Mouse (Mus musculus): ENCODE results near the gene Gp1ba. TPM values are rescaled to one million over a fixed set of nuclear protein-coding genes. Genes with fewer than 3 reads are reported as not detected.

Gene Gp1ba
- polyA plus RNA-seq, 1 experiment = 0.01 TPM

DNA sequence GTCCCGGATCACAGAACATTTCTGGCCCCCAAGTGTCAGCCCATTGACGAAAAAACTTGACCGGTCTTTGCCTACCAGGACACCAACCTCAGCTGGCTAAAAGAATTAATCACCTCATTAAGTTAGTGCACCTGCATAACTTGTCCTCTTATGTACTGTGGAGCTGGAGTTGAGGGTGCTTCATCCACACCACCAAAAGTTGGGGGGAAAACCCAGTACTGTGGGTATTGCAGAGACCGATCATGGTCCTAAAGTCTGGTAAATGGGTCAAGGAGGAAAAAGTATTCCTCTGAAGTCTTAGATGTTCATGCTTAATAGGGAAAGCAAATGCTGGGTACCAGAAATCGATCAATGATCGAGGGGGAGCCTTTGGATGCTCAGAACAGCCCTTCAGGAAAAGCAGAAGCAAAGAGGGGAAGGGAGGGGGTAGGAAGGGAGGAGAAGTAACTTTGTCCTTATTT, 14.0 kb downstream of the Gp1ba start:
- DNase-seq (ENCODE audit: low spot score) = no peak

DNA sequence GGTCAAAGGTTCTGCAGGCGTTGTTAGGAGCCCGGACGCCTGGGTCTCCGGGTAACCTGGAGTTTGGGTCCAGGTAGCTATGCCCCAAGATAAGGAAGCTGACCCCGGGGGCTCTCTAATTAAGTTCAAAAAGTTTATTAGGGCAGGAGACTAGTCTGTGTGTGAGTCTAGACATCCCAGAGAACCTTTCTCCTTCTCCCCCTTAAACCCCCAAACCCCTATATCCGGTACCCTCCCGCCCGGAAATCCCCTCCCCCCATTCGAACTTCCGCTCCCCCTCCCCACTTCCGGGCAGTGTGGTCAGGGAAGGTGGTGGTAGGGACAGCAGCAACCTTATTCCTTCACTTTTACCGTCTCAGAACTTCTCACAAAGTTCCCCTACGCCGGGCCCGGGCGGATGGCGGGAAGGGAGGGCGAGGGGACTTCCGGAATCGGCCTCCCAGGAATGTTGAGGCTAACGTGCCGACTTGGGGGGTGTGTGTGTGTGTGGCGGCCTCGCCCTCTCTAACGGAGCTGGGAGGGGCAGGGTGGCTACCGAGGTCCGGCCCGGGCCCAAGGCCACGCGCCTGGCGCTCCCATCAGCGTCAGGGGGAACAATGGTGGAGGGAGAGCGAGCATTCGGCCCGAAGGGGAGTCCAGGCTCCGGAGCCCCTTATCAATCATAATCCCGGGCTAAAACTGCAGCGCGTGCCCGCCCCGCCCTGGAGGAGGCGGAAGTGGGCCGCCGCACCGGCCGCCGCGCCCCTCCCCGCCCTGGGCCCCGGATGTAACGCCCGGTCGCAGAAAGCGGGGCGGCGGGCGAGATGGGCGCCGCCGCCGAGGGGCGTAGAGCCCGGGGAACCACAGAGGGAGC, 14.6 kb downstream of the Gp1ba start:
- DNase-seq (ENCODE audit: low spot score) = peak; percentile 67

DNA sequence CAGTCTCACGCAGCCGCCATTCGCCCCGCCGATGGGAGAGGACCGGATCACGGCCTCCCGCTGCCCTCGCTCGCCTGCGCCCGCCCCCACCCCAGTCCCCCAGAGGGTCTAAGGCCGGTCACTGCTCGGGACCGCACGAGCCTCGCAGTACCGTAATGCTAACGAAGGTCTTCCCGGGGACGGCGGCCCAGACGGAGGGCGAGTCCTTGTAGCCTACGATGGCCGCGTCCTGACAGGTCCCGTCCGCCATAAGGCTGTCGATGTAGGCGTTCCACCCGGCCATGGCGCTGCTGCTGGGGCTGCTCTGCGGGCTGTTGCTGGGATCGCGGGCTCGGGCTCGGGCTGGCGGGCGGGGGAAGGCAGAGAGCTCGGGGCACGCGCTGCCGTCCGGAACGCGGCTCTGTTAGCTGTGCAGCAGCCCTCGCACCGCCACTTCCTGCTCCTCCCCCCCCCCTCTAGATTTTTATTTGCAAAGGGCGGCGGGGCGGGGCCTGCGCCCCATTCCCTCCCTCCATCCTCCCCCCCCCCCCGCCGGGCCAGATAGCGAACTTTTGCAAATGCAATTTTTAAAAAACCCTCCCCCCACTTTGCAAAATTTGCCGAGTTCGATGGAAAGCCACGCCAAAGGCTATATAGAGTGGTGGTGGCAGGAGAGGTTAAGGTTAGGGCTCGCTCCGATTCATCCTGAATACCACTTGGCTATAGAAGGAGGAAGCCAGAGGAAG, 15.4 kb downstream of the Gp1ba start, which contains the start of gene Pfn1:
TSS of gene Pfn1 (minus strand) at position 447 of the 725 bp plus-strand sequence.
- DNase-seq (ENCODE audit: low spot score) = peak; percentile 71

DNA sequence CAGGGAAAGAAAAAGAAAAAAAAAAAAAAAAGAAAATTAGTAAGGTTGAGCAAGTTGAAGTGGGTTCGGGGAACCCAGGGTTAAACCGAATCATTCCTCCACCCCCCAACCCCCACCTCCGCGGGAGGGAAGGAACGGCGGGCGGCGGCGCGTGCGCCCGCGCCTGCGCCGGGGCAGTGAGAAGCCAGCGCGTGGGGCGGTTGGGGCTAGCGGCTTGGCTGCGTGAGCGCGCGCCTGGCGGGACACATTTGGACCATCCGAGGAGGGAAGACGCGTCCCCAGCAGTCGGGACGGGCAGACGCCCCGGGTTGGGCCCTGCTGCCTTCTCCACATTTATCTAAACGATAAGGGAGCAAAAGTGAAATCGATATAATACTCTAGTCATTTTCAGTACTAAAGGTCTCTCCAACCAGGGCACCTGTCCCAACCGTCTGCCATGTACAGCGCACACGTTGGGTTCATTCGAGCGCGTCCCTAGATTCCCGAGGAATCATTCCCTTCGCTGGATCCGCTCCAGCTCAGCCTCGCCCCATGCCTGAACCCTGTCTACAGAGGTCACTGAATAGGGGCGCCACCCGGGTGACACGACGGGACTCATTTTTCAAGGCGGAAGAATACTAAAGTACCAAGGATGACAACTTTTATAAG, 16.1 kb downstream of the Gp1ba start:
- DNase-seq (ENCODE audit: low spot score) = peak; percentile 82

DNA sequence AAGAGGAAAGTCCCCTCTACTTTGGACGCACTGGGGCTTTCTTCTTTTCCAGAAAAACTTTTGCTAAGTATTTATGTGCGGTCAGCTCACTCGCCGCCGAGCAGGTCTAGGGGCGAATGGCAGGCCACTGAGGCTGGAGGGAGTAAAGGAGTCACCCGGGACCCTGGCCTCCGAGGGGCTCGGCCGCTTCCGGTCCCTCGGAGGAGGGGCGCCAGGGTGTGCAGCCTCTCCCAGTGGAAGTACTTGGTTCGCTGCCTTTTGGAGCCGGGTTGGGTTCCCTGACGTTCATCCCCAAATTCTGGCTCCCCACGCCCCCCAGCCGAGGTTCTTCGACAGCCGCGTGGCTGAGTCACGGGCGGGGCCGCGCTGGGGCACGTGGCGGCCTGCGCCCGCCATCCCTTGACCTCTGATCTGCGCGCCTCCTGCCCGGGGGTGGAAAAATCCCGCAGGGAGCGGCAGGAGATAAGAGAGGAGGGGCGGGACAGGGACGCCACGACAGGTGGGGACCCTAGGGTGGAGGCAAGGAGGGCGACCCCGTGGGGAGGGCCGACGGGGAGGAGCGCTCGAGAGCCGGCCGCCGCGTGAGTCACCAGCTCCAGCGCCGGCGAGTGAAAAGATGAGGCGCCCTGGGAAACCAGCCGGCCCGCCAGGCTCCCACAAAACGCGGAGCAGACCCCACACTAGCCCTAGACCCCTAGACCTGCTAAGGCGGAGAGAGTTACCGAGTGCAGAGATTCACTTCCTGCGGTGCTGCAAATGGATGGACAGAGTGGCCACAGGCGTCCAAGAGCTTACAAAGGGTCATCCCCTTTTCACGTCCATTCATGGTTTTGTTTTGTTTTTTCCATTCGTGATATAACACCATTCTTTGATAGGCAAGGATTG, 16.9 kb downstream of the Gp1ba start:
- peak; percentile 79 for DNase-seq (ENCODE audit: low spot score)

DNA sequence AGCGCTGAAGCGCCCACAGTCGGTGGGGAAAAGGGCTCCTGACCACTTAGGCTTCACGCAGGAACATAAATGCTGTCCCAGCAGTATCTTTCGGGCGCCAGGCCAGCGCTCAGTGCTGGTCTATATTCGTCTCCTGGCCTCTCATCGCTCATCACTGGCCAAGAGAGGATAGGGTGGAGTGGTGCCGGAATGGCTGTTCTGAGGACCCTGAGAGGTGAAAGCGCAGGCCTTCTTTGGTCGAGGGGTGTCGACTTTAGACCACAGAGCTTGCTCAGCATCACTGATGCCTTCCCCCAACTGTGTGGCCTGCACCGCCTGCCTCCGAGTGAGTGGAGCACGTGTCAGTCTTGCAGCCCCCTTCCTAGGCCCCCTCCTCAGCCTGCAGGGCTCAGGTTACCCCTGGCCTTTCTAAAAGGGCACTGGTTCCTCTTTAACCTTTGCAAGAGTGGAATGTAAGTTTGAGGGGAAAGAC, 17.6 kb downstream of the Gp1ba start:
- no peak for DNase-seq (ENCODE audit: low spot score)

DNA sequence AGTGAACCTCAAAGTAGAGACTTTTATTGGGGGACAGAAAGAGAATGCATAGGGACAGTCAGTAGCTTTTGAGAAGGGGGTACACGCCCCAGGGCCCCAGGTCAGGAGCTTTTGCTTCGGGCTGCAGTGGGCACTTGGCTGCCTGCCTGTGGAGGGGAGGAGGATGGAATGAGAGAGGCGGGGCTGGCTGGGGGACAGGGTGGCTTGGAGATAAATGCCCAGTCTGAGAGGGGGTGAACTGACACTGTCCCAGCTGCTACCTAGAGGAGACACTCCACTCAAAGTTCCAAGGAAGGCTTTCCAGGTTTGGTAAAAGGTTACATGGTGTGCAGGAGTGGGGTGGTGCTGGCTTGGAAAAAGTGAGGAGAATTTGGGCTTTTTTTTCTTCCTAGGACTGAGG, 18.0 kb downstream of the Gp1ba start, which contains the start of gene Eno3:
TSS of gene Eno3 (plus strand) at position 239 of the 400 bp plus-strand sequence.
- DNase-seq (ENCODE audit: low spot score) = no peak

DNA sequence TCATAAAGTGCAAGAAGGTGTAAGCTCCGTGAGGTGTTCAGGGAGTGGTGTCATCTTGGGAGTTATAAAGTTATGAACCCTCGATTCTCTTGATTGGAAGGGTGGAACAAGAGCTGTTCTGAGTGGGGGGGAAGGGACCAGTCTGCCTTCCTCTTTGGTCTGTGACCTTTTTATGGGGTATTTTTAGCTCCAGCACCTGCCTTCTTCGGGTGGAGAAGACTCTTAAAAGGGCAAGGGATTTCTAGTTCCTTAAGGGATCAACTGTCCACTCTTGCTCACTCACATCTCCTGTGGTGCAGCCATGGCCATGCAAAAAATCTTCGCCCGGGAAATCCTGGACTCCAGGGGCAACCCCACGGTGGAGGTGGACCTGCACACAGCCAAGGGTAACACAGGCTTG, 18.7 kb downstream of the Gp1ba start:
- DNase-seq (ENCODE audit: low spot score) = no peak

DNA sequence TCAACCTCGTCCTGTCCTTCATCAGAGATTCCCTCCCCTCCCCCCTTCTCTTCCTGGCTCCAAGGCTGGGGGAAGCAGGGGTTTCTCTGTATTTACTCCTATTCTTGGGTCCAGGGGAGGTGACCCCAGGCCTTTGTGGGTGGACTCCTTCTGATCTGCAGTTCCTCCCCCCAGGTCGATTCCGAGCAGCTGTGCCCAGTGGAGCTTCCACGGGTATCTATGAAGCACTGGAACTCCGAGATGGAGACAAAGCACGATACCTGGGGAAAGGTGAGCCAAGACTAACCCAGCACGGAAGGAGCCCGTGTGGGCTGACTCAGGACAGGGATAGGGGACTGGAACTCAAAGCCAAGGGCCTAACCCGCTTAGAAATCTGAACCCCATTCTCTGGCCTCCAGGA, 19.1 kb downstream of the Gp1ba start:
- no peak for DNase-seq (ENCODE audit: low spot score)

DNA sequence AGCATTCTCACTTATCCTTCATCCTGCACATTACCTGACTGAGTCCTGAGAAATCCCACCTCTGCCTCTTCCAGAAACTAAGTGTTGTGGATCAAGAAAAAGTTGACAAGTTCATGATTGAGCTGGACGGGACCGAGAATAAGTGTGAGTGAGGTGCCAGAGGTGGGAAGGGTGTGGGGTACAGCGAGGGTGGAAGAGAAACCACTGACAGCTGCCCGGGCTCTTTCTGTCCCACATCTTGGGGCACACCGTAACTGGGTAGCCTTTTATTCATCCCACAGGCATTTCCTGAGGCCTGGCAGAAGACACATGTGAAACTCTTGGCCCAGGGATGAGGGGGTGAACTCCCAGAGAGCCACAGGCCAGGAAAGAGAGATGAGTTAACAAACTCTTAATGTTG, 19.6 kb downstream of the Gp1ba start:
- DNase-seq (ENCODE audit: low spot score) = no peak

DNA sequence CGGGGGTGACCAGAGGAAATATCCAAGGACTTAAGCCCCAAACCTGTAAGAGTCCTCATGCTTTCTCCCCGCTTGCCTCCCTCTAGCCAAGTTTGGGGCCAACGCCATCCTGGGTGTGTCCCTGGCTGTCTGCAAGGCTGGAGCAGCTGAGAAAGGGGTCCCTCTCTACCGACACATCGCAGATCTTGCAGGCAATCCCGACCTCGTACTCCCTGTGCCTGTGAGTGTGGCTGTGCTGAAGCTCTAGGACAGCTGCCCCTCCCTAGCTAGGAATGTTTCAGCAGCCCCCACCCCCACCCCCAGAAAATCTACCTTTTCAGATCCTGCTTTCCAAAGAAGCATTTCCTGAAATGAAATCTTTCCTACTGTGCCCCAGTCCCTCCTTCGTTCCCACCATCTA, 20.0 kb downstream of the Gp1ba start:
- no peak for DNase-seq (ENCODE audit: low spot score)

DNA sequence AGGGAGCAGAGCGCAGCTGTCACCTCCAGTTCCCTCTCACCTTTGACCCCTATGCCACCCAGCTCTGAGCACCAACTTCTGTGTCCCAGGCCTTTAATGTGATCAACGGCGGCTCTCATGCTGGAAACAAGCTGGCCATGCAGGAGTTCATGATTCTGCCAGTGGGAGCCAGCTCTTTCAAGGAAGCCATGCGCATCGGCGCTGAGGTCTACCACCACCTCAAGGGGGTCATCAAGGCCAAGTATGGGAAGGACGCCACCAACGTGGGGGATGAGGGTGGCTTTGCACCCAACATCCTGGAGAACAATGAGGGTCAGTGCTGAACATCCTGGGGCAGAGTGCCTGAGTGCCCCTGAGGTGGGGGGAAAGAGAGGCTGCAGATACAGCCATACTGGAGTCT, 21.6 kb downstream of the Gp1ba start:
- no peak for DNase-seq (ENCODE audit: low spot score)

DNA sequence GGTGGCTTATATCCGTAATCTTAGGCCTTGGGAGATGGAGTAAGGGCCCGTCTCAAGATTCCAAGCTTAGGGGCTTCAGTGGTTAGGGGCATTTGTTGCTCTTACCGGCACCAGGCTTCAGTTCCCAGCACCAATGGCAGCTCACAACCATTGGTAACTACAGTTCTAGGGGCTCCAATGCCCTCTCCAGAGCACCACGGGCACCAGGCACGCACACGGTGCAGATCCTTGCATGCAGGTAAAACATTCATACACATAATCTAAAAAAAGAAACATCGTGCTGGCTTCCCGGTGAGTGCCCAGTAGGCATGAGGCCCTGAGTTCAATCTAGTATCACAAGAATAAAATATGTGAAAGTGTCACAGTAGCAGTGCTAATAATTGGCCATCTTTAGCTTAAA, 24.2 kb downstream of the Gp1ba start:
- DNase-seq (ENCODE audit: low spot score) = no peak

DNA sequence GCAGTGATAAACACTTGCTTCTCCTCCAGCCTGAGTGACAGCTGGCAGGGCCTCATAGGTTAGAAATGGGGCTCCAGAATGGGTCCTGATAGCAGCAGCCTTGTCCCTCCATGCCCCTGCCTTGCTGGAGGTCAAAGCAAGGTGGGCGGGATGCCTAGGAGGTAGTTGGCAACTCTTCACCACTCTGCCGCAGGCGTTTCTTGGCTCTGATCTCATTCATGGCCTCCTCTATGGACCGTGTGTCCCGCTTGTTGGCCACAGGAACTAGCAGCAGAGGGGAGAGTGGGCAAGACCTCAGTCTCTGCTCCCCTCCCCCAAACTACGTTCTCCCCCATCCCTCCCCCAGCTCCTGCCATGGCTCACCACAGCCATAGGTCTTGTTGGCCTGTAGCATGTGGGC, 25.0 kb downstream of the Gp1ba start:
- DNase-seq (ENCODE audit: low spot score) = no peak

DNA sequence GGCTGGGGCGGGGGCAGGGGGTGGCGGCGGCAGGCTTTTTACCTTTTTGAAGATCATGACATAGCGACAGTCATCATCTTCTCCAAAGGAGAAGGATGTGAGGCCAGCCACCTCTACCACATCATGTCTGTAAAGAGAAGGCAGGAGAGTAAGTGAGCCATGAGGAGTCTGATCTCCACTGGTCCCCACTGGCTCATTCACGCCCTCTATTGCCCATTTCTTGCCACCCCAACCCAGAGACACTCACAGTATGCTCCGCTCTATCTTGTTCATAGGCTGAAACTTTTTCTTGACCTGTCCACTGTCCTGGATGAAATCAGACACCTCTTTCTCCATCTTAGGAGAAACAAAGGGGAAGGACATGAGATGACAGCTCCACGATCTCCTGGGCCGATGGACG, 25.8 kb downstream of the Gp1ba start:
- DNase-seq (ENCODE audit: low spot score) = no peak

DNA sequence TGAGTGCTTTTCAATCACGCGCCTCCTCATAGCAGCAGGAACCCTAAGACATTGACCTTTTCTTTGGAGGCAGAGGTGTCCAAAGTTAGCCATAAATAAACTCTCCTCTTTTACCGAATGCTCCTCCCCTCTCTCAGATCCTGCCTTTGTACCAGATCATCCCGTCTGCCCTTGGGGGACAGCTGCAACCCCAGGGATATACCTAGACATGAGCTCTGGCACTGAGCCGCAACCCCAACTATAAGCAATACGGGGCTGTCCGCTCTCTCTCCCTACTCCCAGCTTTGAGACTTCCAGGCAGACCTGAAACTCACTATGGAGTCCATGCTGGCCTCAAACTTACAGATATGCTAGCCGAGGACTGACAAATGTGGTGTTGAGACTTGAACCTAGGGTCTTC, 27.8 kb downstream of the Gp1ba start:
- no peak for DNase-seq (ENCODE audit: low spot score)

DNA sequence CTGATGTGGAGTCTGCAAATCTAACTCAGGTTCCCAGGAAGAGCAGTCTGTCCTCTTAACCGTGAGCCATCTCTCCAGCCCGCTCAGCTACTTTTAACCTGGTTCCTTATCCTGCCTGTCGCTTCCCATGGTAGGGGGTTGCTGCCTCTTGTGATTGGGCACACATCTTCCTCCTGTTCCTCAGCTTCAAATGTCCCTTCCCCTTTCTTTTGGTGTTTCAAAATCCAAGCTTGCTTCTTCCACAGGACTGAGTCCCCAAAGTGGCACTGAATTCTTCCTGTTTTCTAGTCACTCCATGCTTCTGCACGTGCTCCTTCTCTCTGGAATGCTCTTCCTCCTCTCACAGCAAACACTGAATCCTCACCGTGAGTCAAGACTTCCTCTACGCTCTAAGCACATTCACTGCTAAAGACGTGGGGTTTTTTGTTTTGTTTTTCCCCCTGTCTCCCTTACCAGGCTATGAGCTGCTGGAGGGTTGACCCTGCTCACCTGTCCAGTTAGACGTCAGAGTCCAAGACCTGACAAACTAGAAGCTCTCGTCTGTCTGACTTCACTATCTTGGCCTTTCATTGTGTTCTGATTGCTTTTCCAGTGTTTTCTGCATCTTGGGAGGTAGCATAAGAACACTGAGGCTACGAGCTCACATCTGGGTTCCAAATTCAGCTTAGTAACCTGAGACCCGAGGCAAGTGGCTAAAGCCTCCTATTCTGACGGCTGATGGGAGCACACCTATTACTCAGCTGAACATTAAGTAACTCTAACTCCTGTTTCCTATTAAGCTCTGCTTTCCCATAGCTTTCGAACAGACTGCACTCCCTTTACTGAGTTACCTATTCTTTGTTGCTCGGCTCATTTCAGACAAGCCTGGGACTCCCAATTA, 28.6 kb downstream of the Gp1ba start:
- no peak for DNase-seq (ENCODE audit: low spot score)

DNA sequence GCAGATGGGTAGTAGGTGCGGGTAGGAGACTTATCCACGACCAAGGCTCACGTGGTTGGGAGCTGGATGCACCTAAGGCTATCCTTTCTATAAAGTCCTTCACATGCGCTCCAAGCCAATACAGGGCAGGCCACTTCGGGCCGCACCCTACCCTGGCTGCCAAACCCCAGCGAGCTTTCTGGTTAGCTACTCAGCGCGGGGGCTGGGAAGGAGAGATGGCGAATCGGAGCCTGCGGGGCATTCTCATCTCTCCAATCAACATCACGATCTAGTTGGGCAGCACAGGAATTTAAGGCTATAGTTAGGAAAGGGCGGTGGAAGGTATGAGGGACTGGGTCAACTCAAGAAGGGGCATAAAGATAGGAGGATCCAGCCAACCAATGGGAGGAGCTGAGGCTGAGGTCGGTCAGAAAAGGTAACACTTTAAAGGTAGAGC, 29.4 kb downstream of the Gp1ba start:
- peak; percentile 65 for DNase-seq (ENCODE audit: low spot score)

DNA sequence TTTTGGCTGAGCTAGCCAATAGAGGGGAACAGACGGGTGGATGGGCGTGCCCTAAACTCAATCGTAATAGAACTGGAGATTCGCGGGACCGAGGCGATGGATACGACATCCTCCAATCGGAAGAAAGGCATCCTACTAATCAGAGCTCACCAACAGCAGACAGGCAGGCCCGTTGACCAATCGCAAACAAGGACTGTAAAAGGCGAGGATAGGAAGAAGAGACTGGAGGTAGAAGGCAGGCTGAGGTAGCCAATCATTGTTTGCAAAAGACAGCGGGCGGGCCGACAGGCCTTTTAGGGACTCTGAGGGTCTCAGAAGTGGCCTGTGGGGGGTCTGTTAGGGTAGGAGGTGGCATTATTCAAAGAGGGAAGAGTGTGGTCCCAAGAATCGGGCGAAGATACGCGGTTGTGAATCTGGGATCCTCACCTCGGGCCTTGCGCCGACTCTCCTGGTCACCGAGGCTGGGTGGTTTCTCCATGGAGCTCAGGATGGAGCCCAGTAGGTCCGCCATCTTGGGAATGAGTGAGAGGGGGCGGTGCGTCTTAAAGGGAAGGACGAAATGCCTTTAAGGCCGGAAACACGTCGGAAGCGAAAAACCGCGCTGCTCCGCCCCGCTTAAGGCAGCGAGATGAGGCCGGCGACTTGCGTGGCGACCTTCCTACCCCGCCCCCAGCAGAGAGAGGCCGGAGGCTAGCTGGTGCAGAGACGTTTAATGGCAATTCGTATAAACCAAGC, 30.0 kb downstream of the Gp1ba start, which contains the start of gene Spag7:
TSS of gene Spag7 (minus strand) at position 646 of the 735 bp plus-strand sequence.
- peak; percentile 94 for DNase-seq (ENCODE audit: low spot score)
